Mouse (Mus musculus) frontal cortex, adult (tissue): ENCODE data around the gene Gm11115.

Source experiments
- ATAC-seq: cut with Nextera tagmentation; 2 replicates; pipeline ENCODE4 v1.9.2; 2017; ENCODE audit warnings: mild to moderate bottlenecking, moderate library complexity, mixed read lengths; ENCODE audit not compliant: low TSS enrichment

The Gm11115 gene

DNA sequence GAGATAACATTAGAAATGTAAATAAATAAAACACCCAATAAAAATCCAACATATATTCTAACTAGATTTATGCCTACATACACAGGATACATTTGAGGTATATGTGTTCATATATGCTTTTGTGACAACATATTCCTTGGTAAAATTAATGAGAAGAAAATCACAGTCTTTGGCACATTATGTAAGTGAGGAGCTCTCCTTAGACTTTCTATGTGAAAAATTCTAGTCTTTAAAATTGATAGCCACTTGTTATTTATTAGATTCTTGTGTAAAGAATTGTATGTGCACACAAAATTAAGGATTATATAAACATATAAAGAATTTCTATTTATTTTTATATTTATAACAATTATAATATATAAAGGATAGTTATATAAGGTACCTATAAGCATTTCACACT, at the start of gene Gm11115:
Gm11115 (minus strand) TSS at position 101 of the 400 bp plus-strand sequence.
- no peak for ATAC-seq

DNA sequence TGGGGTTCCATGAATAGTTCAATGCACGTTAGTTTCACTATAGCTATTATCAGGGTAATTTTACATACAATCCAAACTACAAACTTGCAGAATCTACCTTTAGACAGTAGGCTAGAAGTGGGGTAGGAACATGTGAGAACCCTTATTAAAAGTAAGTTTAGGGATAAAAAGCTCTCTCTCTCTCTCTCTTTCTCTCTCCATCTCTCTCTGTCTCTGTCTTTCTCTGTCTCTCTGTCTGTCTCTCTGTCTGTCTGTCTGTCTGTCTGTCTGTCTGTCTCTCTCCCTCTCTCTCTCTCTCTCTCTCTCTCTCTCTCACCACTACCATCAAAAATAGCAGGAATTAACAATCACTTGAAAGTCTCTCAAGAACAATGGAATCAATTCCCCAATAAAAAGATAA, 42.5 kb downstream of the Gm11115 start, which contains the start of gene Gm11116:
Gm11116 (minus strand) TSS at position 101 of the 400 bp plus-strand sequence.
- ATAC-seq, result no peak
